Mouse (Mus musculus) intestine, postnatal 0 days (tissue): ENCODE measurements at regions not wholly inside any gene's neighbourhood (a gene's known extent, or its start where the extent isn't known, plus 50 kb on each side); places are given as distances from the start of the nearest gene placed in this dataset.

Experiments used
- ATAC-seq: fragments of 200-750 bp; cut with Nextera tagmentation; 2 replicates; pipeline ENCODE4 v1.8.0; 2017; ENCODE audit warnings: mild to moderate bottlenecking, moderate TSS enrichment, moderate library complexity
- H3K27ac ChIP-seq: fragments of 300-500 bp; sonication (generic); 2 replicates; pipeline ENCODE4 v1.5.1; 2014; ENCODE audit warnings: mild to moderate bottlenecking, low read depth, low read length, moderate library complexity
- H3K27me3 ChIP-seq: fragments of 300-500 bp; sonication (generic); replicated peaks from 2 replicates; pipeline ENCODE4 v1.6.1; 2014; ENCODE audit warnings: low read length, mixed read lengths; ENCODE audit not compliant: control insufficient read depth, insufficient read depth
- H3K36me3 ChIP-seq: fragments of 300-500 bp; sonication (generic); 2 replicates; pipeline ENCODE4 v1.6.1; 2014; ENCODE audit warnings: mild to moderate bottlenecking, moderate library complexity; ENCODE audit not compliant: control insufficient read depth, insufficient read depth
- H3K4me1 ChIP-seq: fragments of 300-500 bp; sonication (generic); replicated peaks from 2 replicates; pipeline ENCODE4 v1.6.1; 2014; ENCODE audit warnings: antibody characterized with exemption, low read length, mixed read lengths; ENCODE audit not compliant: control insufficient read depth, insufficient read depth
- H3K4me2 ChIP-seq: fragments of 300-500 bp; sonication (generic); replicated peaks from 2 replicates; pipeline ENCODE4 v1.6.1; 2014; ENCODE audit warnings: low read depth, mild to moderate bottlenecking, moderate library complexity
- H3K4me3 ChIP-seq: fragments of 300-500 bp; sonication (generic); 2 replicates; pipeline ENCODE4 v1.5.1; 2014; ENCODE audit warnings: low read depth, low read length
- H3K9ac ChIP-seq: fragments of 300-500 bp; sonication (generic); 2 replicates; pipeline ENCODE4 v1.6.1; 2014; ENCODE audit warnings: mild to moderate bottlenecking, low read depth, low read length
- H3K9me3 ChIP-seq: fragments of 300-500 bp; sonication (generic); 2 replicates; pipeline ENCODE4 v1.6.1; 2016; ENCODE audit warnings: mixed run types; ENCODE audit not compliant: control insufficient read depth
- CTCF ChIP-seq: sonication (generic); IDR thresholded peaks from 2 replicates; pipeline ENCODE4 v1.5.1; 2016; ENCODE audit warnings: low read depth, mild to moderate bottlenecking, control low read depth, antibody characterized with exemption, moderate library complexity
- WGBS: fragments of 180-500 bp; shearing (Covaris S2); extraction: QIAGEN DNeasy Blood & Tissue Kit; methylation state at CpG from one replicate; pipeline ENCODE4 v1.1.7; 2014; 5-methylcytosine and 5-hydroxymethylcytosine counted together

GRCm38 (mm10) chr16:44615172-44615877, 56.6 kb upstream of the Boc start:
- H3K4me2 ChIP-seq = no peak overlapping the region
- H3K36me3 ChIP-seq = no peaks in the 10 kb centered on the region
- no peak overlapping the region for H3K27ac ChIP-seq
- H3K9ac ChIP-seq = no peak overlapping the region
- ATAC-seq = no peak
- no peaks in the 10 kb centered on the region for H3K27me3 ChIP-seq
- no peaks in the 10 kb centered on the region for H3K9me3 ChIP-seq
- H3K4me3 ChIP-seq = no peak overlapping the region
- H3K4me1 ChIP-seq = 0 out of 2 replicates have a peak, but pooled peaks cover 2% of the 10 kb centered on the region
- no peak for TF ChIP-seq CTCF
- 56% methylated on average over 9 of the region's 9 CpGs for WGBS

- no peak for ATAC-seq
- WGBS = 92% methylated on average over 5 of the region's 5 CpGs
- Histone ChIP-seq H3K9ac (no peak overlapping the region), H3K27me3 (no peaks in the 10 kb centered on the region), H3K9me3 (no peaks in the 10 kb centered on the region), H3K4me2 (no peak overlapping the region), H3K27ac (no peak overlapping the region), H3K4me1 (0 out of 2 replicates have a peak, but pooled peaks cover 2% of the 10 kb centered on the region), H3K36me3 (no peaks in the 10 kb centered on the region), H3K4me3 (no peak overlapping the region)
- TF ChIP-seq CTCF = no peak
These were observed 55.5 kb upstream of the Boc start for GRCm38 (mm10) chr16:44614235-44614634.

GRCm38 (mm10) chr16:44612676-44613075, 54.0 kb upstream of the Boc start:
- no peak for ATAC-seq
- H3K27ac ChIP-seq = no peak overlapping the region
- no peak for TF ChIP-seq CTCF
- H3K4me1 ChIP-seq = 0 out of 2 replicates have a peak, but pooled peaks cover 2% of the 10 kb centered on the region
- H3K9me3 ChIP-seq = no peaks in the 10 kb centered on the region
- H3K4me3 ChIP-seq = no peak overlapping the region
- H3K9ac ChIP-seq = no peak overlapping the region
- no peaks in the 10 kb centered on the region for H3K36me3 ChIP-seq
- 79% methylated on average over 5 of the region's 5 CpGs for WGBS
- no peak overlapping the region for H3K4me2 ChIP-seq
- H3K27me3 ChIP-seq = no peaks in the 10 kb centered on the region

- H3K4me3 ChIP-seq = no peak overlapping the region
These were observed 52.8 kb upstream of the Boc start for GRCm38 (mm10) chr16:44611525-44611924.

GRCm38 (mm10) chr16:44608586-44608985, 49.9 kb upstream of the Boc start:
- Histone ChIP-seq H3K27ac (no peak overlapping the region), H3K4me3 (no peak overlapping the region), H3K4me1 (no peaks in the 10 kb centered on the region; the same call in 1 of the 2 replicates), H3K27me3 (no peaks in the 10 kb centered on the region), H3K9ac (no peak overlapping the region), H3K4me2 (no peak overlapping the region), H3K36me3 (no peaks in the 10 kb centered on the region), H3K9me3 (no peaks in the 10 kb centered on the region)
- no peak for ATAC-seq
- 90% methylated on average over 1 of the region's 1 CpGs for WGBS
- TF ChIP-seq CTCF = no peak

More at GRCm38 (mm10) chr16:44611525-44611924, 52.8 kb upstream of the Boc start:
- H3K4me1 ChIP-seq = 0 out of 2 replicates have a peak, but pooled peaks cover 2% of the 10 kb centered on the region
- H3K4me2 ChIP-seq = no peak overlapping the region
- H3K27ac ChIP-seq = no peak overlapping the region
- H3K9ac ChIP-seq = no peak overlapping the region
- TF ChIP-seq CTCF = no peak
- 82% methylated on average over 6 of the region's 6 CpGs for WGBS
- H3K36me3 ChIP-seq = no peaks in the 10 kb centered on the region
- no peaks in the 10 kb centered on the region for H3K27me3 ChIP-seq
- no peaks in the 10 kb centered on the region for H3K9me3 ChIP-seq
- ATAC-seq = no peak
